Mouse (Mus musculus): ENCODE data around the gene Msto1. TPM values are rescaled to one million over a fixed set of nuclear protein-coding genes. Genes with fewer than 3 reads are reported as not detected.
"Not testable (repeated sequence)": the region's sequence is repeated elsewhere in the genome, so short reads cannot be mapped to it uniquely, and the experiment has no call there.

Gene Msto1
- total RNA-seq, 1 experiment from 2014 or later, result 24.5 TPM

DNA sequence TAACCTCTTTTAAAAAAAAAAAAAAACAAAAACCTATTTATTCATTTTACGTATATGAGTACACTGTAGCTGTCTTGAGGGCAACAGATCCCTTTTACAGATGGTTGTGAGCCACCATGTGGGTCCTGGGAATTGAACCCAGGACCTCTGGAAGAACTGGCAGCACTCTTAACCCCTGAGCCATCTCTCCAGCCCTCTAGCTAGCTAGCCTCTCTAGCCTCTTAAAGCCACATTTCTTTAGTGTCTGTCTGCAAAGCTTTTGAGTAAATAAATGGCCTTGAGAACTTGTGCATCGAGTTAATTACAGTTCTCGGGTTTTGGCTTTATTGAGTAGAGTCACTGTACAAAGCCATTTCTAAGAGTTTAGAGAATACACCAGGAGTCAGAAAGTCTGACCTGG is 9.0 kb downstream of the Msto1 start:
- no peak for DNase-seq

DNA sequence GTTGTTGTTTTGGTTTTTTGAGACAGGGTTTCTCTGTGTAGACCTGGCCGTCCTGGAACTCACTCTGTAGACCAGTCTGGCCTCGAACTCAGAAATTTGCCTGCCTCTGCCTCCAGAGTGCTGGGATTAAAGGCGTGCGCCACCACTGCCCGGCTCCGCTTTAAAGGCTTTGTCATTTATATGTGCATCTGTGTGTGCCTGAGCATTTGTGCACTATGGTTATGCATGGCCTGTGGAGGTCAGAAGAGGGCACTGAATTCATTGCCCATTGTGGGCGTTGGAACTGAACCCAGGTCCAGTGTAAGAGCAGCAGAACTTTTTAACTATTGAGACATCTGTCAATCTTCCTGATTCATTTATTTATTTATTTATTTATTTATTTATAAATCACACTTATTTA is 20.8 kb downstream of the Msto1 start:
- not testable (repeated sequence) for DNase-seq

DNA sequence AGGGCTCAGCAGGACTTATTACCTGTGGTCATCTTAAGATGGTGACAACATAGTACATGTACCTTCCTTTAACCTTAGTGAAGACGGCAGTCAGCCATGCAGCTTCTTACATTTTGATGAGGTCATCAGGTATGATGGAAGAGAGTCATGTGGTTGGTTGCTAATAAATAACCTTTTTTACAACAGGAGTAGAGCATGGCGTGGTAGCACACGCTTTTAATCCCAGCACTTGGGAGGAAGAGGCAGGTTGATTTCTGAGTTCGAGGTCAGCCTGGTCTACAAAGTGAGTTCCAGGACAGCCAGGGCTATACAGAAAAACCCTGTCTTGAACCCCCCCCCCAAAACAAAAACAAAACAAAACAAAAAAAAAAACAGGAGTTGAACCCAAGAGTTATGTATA is 31.3 kb downstream of the Msto1 start:
- DNase-seq, result not testable (repeated sequence)

DNA sequence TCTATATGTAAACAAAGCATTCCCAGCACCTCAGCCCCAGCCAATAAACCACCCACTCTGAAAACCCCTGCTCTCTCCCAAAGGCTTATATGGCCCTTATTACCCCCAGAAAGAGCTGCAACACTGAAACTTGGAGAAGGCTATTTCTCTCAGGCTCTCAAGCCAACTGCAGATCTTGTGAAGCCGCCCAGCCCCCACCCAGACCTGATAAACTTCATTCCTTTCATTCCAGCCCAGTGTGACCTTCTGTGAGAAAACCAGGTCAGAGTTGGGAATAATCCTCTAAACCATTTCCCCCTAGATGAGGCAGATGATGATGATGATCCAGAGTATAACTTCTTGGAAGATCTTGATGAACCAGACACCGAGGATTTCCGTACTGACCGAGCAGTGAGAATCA is 45.4 kb downstream of the Msto1 start:
- not testable (repeated sequence) for DNase-seq

DNA sequence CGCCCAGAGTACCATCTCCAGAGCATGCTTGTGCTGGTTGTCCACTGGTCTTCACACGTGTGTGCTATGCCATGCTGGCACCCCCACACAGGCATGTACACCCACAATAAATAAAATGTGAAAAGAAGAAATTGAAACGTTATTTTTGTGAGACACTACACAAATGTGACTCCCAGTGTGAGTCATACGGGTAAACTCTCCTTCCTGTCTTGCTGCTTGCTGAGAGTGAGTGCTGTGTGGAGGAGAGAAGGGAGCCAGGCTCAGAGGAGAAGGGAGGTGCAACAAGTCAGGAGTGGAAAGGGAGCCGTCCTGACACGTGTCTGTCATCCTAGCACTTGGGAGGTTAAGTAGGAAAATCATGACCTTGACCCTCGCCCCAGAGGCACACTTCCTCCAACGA is 46.6 kb downstream of the Msto1 start:
- not testable (repeated sequence) for DNase-seq

DNA sequence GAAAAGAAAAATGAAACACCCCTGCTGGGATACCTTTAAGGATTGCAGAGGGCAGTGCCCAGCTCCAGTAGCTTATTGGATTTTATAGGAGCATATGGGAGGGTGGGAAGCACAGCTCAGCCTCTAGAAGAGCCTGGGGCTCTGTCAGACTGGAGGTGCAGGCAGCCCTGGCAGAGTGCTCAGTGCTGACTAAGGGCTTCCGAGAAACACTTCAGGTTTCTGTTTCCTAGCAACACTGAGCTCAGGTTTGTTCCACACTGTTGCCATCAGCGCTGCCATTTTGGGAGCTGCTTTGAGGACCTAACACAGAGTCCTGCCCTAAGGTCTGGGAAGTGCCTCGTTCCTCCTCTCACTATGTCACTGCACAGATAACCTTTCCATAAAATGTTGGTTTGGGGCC is 47.1 kb downstream of the Msto1 start:
- DNase-seq, result not testable (repeated sequence)

DNA sequence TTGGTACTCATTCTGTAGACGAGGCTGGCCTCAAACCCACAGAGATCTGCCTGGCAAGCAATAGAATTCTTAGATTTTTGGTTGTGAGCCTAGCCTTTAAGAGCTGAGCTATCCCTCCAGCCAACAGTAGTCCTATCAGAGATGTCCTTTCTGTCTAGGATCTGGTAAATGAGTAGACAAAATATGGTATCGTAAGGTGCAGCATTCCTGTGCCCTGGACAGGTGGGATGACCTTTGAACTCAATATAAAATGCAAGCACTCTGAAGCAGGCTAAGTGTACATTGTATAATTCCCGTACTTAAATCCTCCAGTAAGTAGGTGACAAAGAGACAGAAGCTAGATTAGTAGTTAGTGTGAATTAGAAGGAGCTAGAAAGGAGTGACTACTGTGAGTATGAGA is 51.7 kb downstream of the Msto1 start:
- no peak for DNase-seq

DNA sequence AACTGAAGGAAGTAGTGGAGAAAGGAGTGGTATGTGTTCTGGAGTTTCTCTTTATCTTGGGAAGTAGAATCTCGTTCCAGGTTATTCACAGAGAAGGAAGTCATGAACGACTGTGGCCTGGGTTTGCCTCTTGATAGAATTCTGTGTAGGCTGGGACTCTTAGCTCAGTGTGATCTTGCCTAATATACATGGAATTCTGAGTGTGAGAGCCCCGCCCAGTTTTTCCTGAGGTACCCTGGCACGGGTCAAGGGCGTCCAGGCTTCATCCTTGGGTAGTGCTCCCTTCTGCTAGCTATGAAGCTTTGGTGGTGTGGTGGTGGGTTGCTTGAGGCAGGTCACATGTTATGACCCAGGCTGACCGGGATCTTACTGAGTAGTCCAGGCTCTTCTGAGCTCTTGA is 58.0 kb downstream of the Msto1 start:
- DNase-seq, result no peak

Other genes starting within 250 kb of the Msto1 start
- 64.9 and 69.4 TPM in 2 replicates for gene Khdc4, start 228.2 kb downstream of the Msto1 start, total RNA-seq (2021)
- gene Rit1, start 197.2 kb downstream of the Msto1 start, total RNA-seq (2021), result 48.7 and 65.4 TPM in 2 replicates
- gene Syt11, start 138.8 kb downstream of the Msto1 start, total RNA-seq (2021), result 7.8 and 11.1 TPM in 2 replicates
- 35.2 and 40.3 TPM in 2 replicates for gene Gon4l, start 78.8 kb downstream of the Msto1 start, total RNA-seq (2021)
- 59.8 and 60.5 TPM in 2 replicates for gene Ash1l, start 36.6 kb upstream of the Msto1 start, total RNA-seq (2021)
- 119 and 141 TPM in 2 replicates for gene Dap3, start 37.2 kb upstream of the Msto1 start, total RNA-seq (2021)
- gene Rusc1, start 179.3 kb upstream of the Msto1 start, total RNA-seq (2021), result 21.6 and 30.2 TPM in 2 replicates
- gene Gm43738, start 187.1 kb upstream of the Msto1 start, total RNA-seq (2021), result 0.39 TPM in 1 of 2 replicates, not detected in the other
- gene Fdps, start 188.0 kb upstream of the Msto1 start, total RNA-seq (2021), result 830 and 852 TPM in 2 replicates
- 1.6 TPM in 1 of 2 replicates, not detected in the other for gene Pklr, start 222.1 kb upstream of the Msto1 start, total RNA-seq (2021)
- gene Hcn3, start 246.2 kb upstream of the Msto1 start, total RNA-seq (2021), result 9.3 and 17.7 TPM in 2 replicates

Data from adrenal gland, postnatal 25 days (tissue).